Mouse (Mus musculus) midbrain, embryonic 15.5 days (tissue): ENCODE data around the gene Cabp2. TPM values are rescaled to one million over a fixed set of nuclear protein-coding genes. Genes with fewer than 3 reads are reported as not detected.
A peak's percentile ranks its signal among the peaks of the same experiment; 100 is the strongest.

Experiments
- ATAC-seq: fragments of 200-750 bp; cut with Nextera tagmentation; replicated peaks from 2 replicates; pipeline ENCODE4 v1.8.0; 2017; ENCODE audit warnings: moderate TSS enrichment
- H3K27ac ChIP-seq: fragments of 300-500 bp; sonication (generic); 2 replicates; pipeline ENCODE4 v1.5.1; 2015; ENCODE audit warnings: mild to moderate bottlenecking, inconsistent platforms
- H3K27me3 ChIP-seq: fragments of 300-500 bp; sonication (generic); replicated peaks from 2 replicates; pipeline ENCODE4 v1.6.1; 2015; ENCODE audit warnings: inconsistent platforms
- H3K36me3 ChIP-seq: fragments of 300-500 bp; sonication (generic); replicated peaks from 2 replicates; pipeline ENCODE4 v1.6.1; 2015; ENCODE audit warnings: inconsistent platforms
- H3K4me1 ChIP-seq: fragments of 300-500 bp; sonication (generic); 2 replicates; pipeline ENCODE4 v1.6.1; 2015; ENCODE audit warnings: inconsistent platforms
- H3K4me2 ChIP-seq: fragments of 300-500 bp; sonication (generic); 2 replicates; pipeline ENCODE4 v1.6.1; 2015; ENCODE audit warnings: inconsistent platforms, mild to moderate bottlenecking, moderate library complexity
- H3K4me3 ChIP-seq: fragments of 300-500 bp; sonication (generic); 2 replicates; pipeline ENCODE4 v1.5.1; 2015; ENCODE audit warnings: mild to moderate bottlenecking, inconsistent platforms
- H3K9ac ChIP-seq: fragments of 300-500 bp; sonication (generic); 2 replicates; pipeline ENCODE4 v1.6.1; 2015; ENCODE audit warnings: mild to moderate bottlenecking, inconsistent platforms
- H3K9me3 ChIP-seq: fragments of 300-500 bp; sonication (generic); 2 replicates; pipeline ENCODE4 v1.6.1; 2016; ENCODE audit warnings: inconsistent platforms
- WGBS: fragments of 180-500 bp; shearing (Covaris S2); methylation state at CpG from one replicate; pipeline ENCODE4 v1.1.7; 2015; ENCODE audit warnings: mixed read lengths; 5-methylcytosine and 5-hydroxymethylcytosine counted together
- polyA plus RNA-seq: library from polyadenylated mRNA; unstranded; fragments of >200 nt; fragmentation: Nextera tagmentation; extraction: Ambion mirVana; gene quantifications from 2 replicates; pipeline ENCODE4 v1.2.1, GENCODE M21; 2015

Cabp2 gene
- polyA plus RNA-seq, 1 experiment from 2014 or later: 0.22 TPM

DNA sequence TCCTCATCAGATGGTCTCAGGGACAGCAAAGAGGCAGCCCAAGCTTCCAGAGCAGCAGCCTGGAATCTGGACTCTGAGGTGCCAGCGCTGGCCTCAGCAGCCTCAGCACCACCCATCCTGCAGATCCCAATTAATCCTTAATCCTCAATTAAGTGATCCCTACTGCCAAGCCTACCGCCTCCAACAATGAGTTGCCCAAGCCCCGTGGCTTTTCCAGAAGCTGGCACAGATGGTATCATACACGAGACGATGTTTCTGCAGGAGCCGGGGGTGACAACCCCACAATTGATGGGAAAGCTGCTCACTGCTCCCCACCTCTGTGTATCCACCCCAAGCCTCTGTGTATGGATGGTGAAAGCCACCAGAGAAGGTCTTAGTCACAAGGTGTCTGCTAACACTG lies 7.8 kb downstream of the Cabp2 start:
- H3K36me3 ChIP-seq: no peaks in the 10 kb centered on the region
- no peak overlapping the region for H3K9ac ChIP-seq
- H3K27ac ChIP-seq: no peak overlapping the region
- no peak for ATAC-seq
- no peaks in the 10 kb centered on the region for H3K4me1 ChIP-seq
- H3K4me3 ChIP-seq: no peak overlapping the region
- no peak overlapping the region for H3K4me2 ChIP-seq
- 60% methylated on average over 6 of the region's 6 CpGs for WGBS
- no peaks in the 10 kb centered on the region for H3K9me3 ChIP-seq
- peaks cover 6% of the 10 kb centered on the region; the same call in 1 of the 2 replicates for H3K27me3 ChIP-seq

DNA sequence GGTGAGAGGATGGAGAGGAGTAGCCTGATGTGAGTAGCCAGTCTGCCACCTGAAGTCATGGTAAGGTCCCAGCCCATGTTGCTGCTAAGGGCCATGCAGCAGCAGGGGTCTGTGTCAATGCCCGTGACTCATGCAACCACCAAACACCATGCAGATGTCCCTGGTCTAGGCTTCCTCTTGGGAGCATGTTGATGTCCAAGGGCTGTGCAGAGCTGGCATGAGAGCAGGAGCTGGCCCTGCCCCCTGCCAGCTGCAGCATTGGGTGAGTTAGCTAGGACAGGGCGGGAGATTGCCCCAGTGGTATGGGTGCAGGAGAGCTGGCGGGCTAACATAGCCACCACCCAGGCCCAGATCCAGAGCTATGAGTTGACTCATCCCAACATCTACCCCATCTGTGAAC lies 9.1 kb downstream of the Cabp2 start:
- WGBS: 89% methylated on average over 3 of the region's 3 CpGs
- Histone ChIP-seq H3K27ac (no peak overlapping the region), H3K9ac (no peak overlapping the region), H3K4me1 (no peaks in the 10 kb centered on the region), H3K9me3 (no peaks in the 10 kb centered on the region), H3K4me3 (no peak overlapping the region), H3K27me3 (peaks cover 6% of the 10 kb centered on the region; the same call in 1 of the 2 replicates), H3K36me3 (no peaks in the 10 kb centered on the region), H3K4me2 (no peak overlapping the region)
- no peak for ATAC-seq

DNA sequence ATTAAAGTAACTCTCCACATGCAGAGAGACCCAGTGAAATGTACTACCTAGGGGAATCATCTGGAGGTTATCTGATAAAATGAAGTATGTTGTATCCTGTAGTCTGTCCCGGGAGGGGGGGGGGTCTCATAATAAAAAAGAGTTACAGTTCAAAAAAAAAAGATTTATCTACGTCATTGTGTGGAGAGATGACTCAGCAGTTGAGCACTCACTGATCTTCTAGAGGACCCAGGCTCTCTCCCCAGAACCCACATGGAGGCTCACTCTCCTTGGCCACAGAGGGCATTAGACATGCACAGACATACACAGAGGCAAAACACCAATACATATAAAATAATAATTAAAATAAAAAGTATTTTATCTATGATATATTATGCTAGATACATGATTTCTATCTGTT lies 10.0 kb downstream of the Cabp2 start:
- Histone ChIP-seq H3K27me3 (peaks cover 6% of the 10 kb centered on the region; the same call in 1 of the 2 replicates), H3K4me2 (no peak overlapping the region), H3K9me3 (no peaks in the 10 kb centered on the region), H3K27ac (no peak overlapping the region), H3K36me3 (no peaks in the 10 kb centered on the region), H3K9ac (no peak overlapping the region), H3K4me1 (peaks cover 7% of the 10 kb centered on the region; the same call in 1 of the 2 replicates), H3K4me3 (no peak overlapping the region)
- 54% methylated on average over 2 of the region's 2 CpGs for WGBS
- no peak for ATAC-seq

DNA sequence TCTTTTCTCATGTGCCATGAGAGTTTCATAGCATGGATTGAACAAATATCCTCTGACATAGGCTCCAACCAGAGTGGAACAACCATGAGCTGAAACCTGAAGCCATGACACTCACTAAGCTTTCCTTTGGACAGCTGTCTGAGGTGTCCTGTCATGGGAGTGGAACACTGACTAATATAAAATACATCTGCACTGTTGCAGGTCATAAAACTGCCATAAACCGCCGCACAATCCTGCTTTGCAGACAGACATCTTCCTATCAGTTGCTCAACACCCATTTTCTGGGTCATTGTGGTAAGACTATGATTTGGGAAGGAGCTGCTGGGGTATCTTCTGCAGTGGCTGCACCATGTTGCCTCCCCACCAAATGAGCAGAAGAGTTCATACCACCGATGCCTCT lies 11.4 kb downstream of the Cabp2 start:
- 91% methylated on average over 3 of the region's 3 CpGs for WGBS

DNA sequence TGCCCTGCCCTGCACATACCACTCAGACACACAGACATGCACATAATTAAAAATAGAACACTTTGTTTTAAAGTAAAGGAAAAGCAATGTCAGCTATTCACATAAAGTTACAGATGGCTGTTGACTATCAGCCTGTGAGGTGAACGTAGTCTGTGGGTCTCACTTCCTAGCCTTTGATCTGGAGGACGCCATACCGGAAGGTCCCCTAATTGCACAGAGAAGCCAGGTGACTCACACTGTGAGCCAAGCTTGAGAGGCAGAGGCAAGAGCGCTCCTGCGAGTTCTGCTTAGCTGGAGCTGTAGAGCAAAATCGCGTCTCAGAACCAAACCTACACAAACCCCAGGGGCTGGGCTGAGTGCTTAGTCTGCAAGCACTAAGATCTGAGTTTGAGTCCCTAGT lies 12.4 kb downstream of the Cabp2 start:
- Histone ChIP-seq H3K27ac (no peak overlapping the region), H3K36me3 (no peaks in the 10 kb centered on the region), H3K4me2 (no peak overlapping the region), H3K9me3 (no peaks in the 10 kb centered on the region), H3K4me1 (peaks cover 23% of the 10 kb centered on the region), H3K9ac (no peak overlapping the region), H3K4me3 (no peak overlapping the region), H3K27me3 (peaks cover 6% of the 10 kb centered on the region; the same call in 1 of the 2 replicates)
- no peak for ATAC-seq
- WGBS: 82% methylated on average over 7 of the region's 7 CpGs

More for the DNA sequence above, 11.4 kb downstream of the Cabp2 start:
- Histone ChIP-seq H3K27me3 (peaks cover 6% of the 10 kb centered on the region; the same call in 1 of the 2 replicates), H3K4me2 (no peak overlapping the region), H3K9ac (no peak overlapping the region), H3K36me3 (no peaks in the 10 kb centered on the region), H3K27ac (no peak overlapping the region), H3K4me3 (no peak overlapping the region), H3K4me1 (peaks cover 13% of the 10 kb centered on the region), H3K9me3 (no peaks in the 10 kb centered on the region)
- no peak for ATAC-seq

DNA sequence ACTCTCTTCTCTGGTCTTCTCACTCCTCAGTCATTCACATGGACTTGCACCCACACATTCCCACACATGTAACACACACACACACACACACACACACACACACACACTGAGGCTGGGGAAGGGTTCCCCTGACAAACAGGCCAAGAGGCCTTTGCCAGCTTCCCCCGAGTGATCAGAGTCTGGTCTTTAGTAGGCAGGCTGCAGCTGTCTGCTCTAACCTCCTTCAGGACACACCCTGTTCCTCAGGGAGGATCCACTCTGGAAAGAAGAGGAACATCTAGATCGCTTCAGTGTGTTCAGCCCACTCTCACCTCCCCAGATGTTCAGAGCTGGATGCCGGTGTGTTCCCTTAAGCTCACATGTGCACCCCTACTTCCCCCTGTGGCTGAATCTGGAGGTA lies 13.0 kb downstream of the Cabp2 start:
- WGBS: 87% methylated on average over 3 of the region's 3 CpGs
- Histone ChIP-seq H3K4me2 (no peak overlapping the region), H3K27me3 (peaks cover 3% of the 10 kb centered on the region; the same call in 1 of the 2 replicates), H3K36me3 (no peaks in the 10 kb centered on the region), H3K9me3 (no peaks in the 10 kb centered on the region), H3K27ac (no peak overlapping the region), H3K4me1 (peaks cover 29% of the 10 kb centered on the region), H3K4me3 (no peak overlapping the region), H3K9ac (no peak overlapping the region)
- no peak for ATAC-seq

DNA sequence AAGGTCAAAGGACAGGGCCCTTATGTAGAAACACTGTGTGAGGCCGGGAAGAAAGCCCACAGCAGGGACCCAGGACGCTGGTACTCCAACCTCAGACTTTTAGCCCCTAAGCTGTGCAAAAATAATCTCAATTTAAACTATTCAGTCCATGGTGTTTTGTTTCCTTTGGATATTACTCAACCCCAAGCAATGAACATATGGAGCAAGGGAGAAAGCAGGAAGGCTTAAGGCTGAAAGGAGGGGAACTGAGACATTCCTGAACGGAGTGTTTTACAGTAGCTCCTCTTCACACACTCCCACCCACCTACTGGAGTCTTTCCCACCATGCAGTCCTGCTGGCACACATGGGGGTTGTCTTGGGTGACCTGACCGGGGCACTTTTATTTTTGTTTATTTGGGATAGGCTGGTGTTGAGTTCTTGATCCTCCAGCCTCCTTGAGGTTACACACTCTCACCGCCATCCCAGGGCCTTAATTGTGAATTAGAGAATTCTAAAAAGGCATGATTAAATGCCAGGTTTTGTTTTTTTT lies 13.5 kb downstream of the Cabp2 start:
- Histone ChIP-seq H3K27me3 (no peaks in the 10 kb centered on the region; the same call in 1 of the 2 replicates), H3K9ac (no peak overlapping the region), H3K27ac (no peak overlapping the region), H3K4me3 (no peak overlapping the region), H3K4me2 (no peak overlapping the region), H3K9me3 (no peaks in the 10 kb centered on the region), H3K4me1 (peaks cover 34% of the 10 kb centered on the region), H3K36me3 (no peaks in the 10 kb centered on the region)
- 75% methylated on average over 5 of the region's 5 CpGs for WGBS
- no peak for ATAC-seq

DNA sequence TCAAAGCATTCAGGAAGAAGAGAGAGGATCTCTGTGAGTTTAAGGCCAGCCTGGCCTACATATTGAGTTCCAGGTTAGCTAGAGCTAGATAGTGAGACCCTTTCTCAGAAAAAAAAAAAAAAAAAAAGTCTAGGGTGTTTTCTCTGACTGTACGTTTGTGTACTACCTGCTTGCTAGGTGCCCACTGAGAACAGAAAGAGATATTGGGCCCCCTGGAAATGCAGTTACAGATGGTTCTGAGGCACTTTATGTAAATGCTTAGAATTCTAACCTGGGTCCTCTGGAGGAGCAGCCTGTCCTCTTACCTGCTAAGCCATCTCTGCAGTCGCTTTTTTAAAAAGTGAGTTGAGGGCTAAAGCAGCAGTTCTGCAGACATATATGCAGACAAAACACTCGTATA lies 14.4 kb downstream of the Cabp2 start:
- peaks cover 43% of the 10 kb centered on the region for H3K4me1 ChIP-seq
- H3K9ac ChIP-seq: no peak overlapping the region
- H3K36me3 ChIP-seq: no peaks in the 10 kb centered on the region
- no peaks in the 10 kb centered on the region for H3K9me3 ChIP-seq
- ATAC-seq: no peak
- 68% methylated on average over 3 of the region's 3 CpGs for WGBS
- no peak overlapping the region; the same call in 1 of the 2 replicates for H3K4me3 ChIP-seq
- no peak overlapping the region for H3K27ac ChIP-seq
- H3K27me3 ChIP-seq: no peaks in the 10 kb centered on the region; the same call in 1 of the 2 replicates
- peak overlapping the region; percentile 69 for H3K4me2 ChIP-seq

DNA sequence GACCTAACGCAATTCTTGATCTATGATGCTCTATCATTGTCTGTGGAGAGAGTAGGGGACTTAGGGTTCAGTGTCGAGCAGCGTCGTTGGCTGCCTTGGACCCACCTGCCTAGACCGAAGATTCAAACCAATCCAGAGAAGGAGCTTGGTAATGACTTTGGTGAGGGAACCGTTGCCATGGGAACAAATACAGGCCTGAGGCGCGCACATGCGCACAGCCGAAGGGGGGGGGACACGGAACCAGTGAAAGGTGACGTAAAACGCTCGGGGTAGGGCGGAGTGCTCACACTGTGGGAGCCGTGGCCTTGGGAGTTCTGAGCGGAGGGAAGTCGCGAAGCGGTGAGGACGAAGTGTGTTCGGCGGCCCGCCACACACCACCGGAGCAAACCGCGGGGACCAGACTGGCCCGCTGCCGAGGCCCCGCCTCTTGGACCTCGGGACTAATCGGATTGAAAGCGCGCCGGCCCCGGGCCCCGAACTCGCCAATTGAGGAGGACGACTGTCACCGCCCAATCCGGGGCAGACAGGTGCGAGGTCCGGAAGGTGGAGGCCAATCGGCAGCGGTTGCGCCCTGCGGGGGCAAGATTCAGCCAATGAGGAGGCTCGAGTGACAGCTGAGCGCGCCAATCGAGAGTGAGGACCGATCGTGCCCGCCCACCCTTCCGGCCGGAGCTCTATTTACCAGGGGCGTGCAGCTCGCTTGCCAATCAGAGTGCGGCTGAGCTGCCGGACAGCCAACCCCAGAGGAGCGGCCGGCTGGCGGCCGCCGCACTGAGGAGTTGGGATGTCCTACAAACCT lies 15.5 kb downstream of the Cabp2 start, which contains the start of gene Cdk2ap2:
Gene Cdk2ap2, plus strand, starts transcription at position 541 of the 799 bp plus-strand sequence.
- peak; percentile 94 for ATAC-seq
- Histone ChIP-seq H3K27me3 (no peaks in the 10 kb centered on the region; the same call in 1 of the 2 replicates), H3K9ac (peak within 1 kb of the TSS; percentile 51), H3K9me3 (no peaks in the 10 kb centered on the region), H3K4me2 (peak within 1 kb of the TSS; percentile 69), H3K4me1 (peaks cover 48% of the 10 kb centered on the region), H3K36me3 (no peaks in the 10 kb centered on the region), H3K4me3 (peak within 1 kb of the TSS; percentile 65), H3K27ac (peak within 1 kb of the TSS; percentile 94)
- WGBS: under 1% methylated on average over 65 of the region's 65 CpGs

DNA sequence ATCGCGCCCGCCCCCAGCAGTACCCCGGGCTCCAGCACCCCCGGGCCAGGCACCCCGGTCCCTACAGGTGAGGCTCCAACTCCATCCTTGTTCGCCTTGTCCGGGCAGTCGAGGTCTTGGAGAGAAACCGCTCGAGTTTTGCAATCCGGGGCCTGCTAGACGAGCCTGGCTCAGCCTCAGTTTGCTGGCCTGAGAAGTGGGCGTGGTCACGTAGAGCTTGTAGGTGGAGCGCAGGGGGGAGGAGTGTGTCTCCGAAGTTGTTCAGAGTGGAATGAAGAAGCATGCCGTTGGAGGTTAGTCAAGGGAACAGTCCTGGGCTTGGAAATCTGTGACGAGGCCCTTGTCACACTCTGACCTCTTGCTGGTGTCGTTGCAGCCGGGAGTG lies 16.1 kb downstream of the Cabp2 start:
- WGBS: 2% methylated on average over 21 of the region's 21 CpGs
- ATAC-seq: no peak; the same call in 1 of the 2 replicates
- peaks cover 54% of the 10 kb centered on the region for H3K4me1 ChIP-seq
- peak overlapping the region; percentile 65 for H3K4me3 ChIP-seq
- H3K4me2 ChIP-seq: peak overlapping the region; percentile 69
- H3K27ac ChIP-seq: peak overlapping the region; percentile 70
- H3K27me3 ChIP-seq: no peaks in the 10 kb centered on the region; the same call in 1 of the 2 replicates
- peak overlapping the region; percentile 35 for H3K9ac ChIP-seq
- no peaks in the 10 kb centered on the region for H3K9me3 ChIP-seq
- H3K36me3 ChIP-seq: no peaks in the 10 kb centered on the region

DNA sequence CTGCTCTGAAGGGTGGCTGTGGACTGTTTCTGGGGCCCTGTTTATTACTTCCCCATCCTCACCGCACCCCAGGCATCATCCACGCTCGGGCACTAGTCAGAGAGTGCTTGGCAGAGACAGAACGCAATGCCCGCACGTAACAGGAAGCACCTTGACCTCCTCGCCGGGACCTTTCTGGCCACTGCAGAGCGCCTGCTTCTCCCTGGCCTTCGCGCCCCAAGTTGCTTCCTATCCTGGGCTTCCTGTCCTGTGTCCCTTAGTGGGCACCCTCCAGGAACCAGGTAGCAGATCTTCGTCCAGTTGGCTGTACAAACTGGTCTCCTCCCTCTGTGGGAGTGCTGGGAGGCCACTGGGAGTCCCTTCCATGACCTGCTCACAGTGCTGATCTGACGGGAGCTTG lies 17.0 kb downstream of the Cabp2 start:
- no peaks in the 10 kb centered on the region; the same call in 1 of the 2 replicates for H3K36me3 ChIP-seq
- no peaks in the 10 kb centered on the region for H3K9me3 ChIP-seq
- H3K27ac ChIP-seq: no peak overlapping the region
- H3K4me3 ChIP-seq: no peak overlapping the region
- no peak for ATAC-seq
- H3K9ac ChIP-seq: no peak overlapping the region
- H3K4me2 ChIP-seq: 0 out of 2 replicates have a peak overlapping the region, but pooled peaks have one; percentile 63
- no peaks in the 10 kb centered on the region for H3K27me3 ChIP-seq
- WGBS: 90% methylated on average over 13 of the region's 13 CpGs
- peaks cover 56% of the 10 kb centered on the region for H3K4me1 ChIP-seq

DNA sequence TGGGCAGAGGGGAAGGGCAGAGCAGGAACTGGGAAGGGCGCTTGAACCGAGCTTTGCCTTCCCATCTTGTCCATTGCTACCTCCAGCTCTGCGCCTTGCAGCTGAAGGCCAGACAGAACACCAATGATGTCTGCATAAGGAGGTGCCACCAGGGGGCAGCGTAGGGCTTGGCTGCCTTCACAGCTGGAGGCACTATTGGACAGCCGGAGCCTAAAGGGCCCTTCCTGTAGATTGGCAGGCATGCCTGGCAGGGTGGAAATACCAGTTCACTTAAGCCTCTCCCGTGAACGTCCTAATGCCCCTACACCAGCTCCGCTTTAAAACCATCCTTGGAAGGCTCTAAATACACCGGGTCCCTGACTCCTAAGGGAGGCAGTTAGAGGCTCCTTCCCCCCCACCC lies 17.7 kb downstream of the Cabp2 start:
- Histone ChIP-seq H3K27ac (no peak overlapping the region), H3K36me3 (no peaks in the 10 kb centered on the region; the same call in 1 of the 2 replicates), H3K4me2 (peak overlapping the region; percentile 63), H3K9ac (no peak overlapping the region), H3K4me1 (peaks cover 56% of the 10 kb centered on the region), H3K9me3 (no peaks in the 10 kb centered on the region), H3K27me3 (no peaks in the 10 kb centered on the region), H3K4me3 (no peak overlapping the region)
- WGBS: 15% methylated on average over 9 of the region's 9 CpGs
- no peak for ATAC-seq
